Mouse (Mus musculus) forebrain, embryonic 12.5 days (tissue): ENCODE measurements around the gene Tmem200b. TPM values are rescaled to one million over a fixed set of nuclear protein-coding genes. Genes with fewer than 3 reads are reported as not detected.

ENCODE experiments used
- ATAC-seq: fragments of 200-750 bp; cut with Nextera tagmentation; 2 replicates; pipeline ENCODE4 v1.8.0; 2017; ENCODE audit warnings: moderate TSS enrichment; ENCODE audit not compliant: low FRiP score
- H3K27ac ChIP-seq: fragments of 300-500 bp; sonication (generic); 2 replicates; pipeline ENCODE4 v1.5.1; 2016; ENCODE audit warnings: mild to moderate bottlenecking
- H3K27me3 ChIP-seq: fragments of 300-500 bp; sonication (generic); 2 replicates; pipeline ENCODE4 v1.6.1; 2016; ENCODE audit warnings: mild to moderate bottlenecking
- H3K36me3 ChIP-seq: fragments of 300-500 bp; sonication (generic); replicated peaks from 2 replicates; pipeline ENCODE4 v1.6.1; 2016; ENCODE audit warnings: mild to moderate bottlenecking
- H3K4me1 ChIP-seq: fragments of 300-500 bp; sonication (generic); 2 replicates; pipeline ENCODE4 v1.6.1; 2016
- H3K4me2 ChIP-seq: fragments of 300-500 bp; sonication (generic); 2 replicates; pipeline ENCODE4 v1.6.1; 2016; ENCODE audit warnings: mild to moderate bottlenecking, moderate library complexity
- H3K4me3 ChIP-seq: fragments of 300-500 bp; sonication (generic); replicated peaks from 2 replicates; pipeline ENCODE4 v1.5.1; 2016; ENCODE audit warnings: mild to moderate bottlenecking
- H3K9ac ChIP-seq: fragments of 300-500 bp; sonication (generic); 2 replicates; pipeline ENCODE4 v1.6.1; 2016; ENCODE audit warnings: mild to moderate bottlenecking
- H3K9me3 ChIP-seq: fragments of 300-500 bp; sonication (generic); 2 replicates; pipeline ENCODE4 v1.6.1; 2016
- WGBS: fragments of 180-500 bp; shearing (Covaris S2); methylation state at CpG from one replicate; pipeline ENCODE4 v1.1.7; 2016; 5-methylcytosine and 5-hydroxymethylcytosine counted together
- polyA plus RNA-seq: library from polyadenylated mRNA; unstranded; fragments of >200 nt; fragmentation: Nextera tagmentation; extraction: Ambion mirVana; gene quantifications from 2 replicates; pipeline ENCODE4 v1.2.1, GENCODE M21; 2016

Gene Tmem200b
- polyA plus RNA-seq, 1 experiment from 2014 or later = 0.50 TPM

DNA sequence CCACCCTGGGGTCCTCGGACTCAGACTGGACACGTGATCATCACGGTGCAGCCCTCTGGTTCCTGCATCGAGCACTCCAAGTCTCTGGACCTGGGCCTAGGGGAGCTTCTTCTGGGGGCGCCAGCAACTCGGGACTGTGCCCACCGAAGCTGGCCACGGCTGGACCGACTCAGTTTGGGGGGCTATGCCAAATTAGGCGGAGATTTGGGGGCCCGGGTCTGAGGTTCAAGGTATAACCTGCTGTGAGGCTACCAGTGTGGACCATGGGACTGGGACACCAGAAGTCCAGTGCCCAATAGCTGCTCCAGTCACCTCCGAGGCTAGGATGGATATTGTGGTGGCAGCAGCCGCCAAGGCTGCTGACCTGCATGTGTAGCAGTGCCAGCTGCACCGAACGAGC is 833 bp downstream of the Tmem200b start:
- WGBS = 59% methylated on average over 15 of the region's 15 CpGs
- H3K27ac ChIP-seq = no peak overlapping the region
- peak overlapping the region; percentile 56; the same call in 1 of the 2 replicates for H3K9ac ChIP-seq
- peaks cover 37% of the 10 kb centered on the region for H3K36me3 ChIP-seq
- H3K9me3 ChIP-seq = no peaks in the 10 kb centered on the region; the same call in 1 of the 2 replicates
- peak overlapping the region; percentile 49 for H3K4me3 ChIP-seq
- H3K4me2 ChIP-seq = peak overlapping the region; percentile 74
- H3K27me3 ChIP-seq = peaks cover 80% of the 10 kb centered on the region
- peaks cover 46% of the 10 kb centered on the region for H3K4me1 ChIP-seq
- ATAC-seq = no peak

DNA sequence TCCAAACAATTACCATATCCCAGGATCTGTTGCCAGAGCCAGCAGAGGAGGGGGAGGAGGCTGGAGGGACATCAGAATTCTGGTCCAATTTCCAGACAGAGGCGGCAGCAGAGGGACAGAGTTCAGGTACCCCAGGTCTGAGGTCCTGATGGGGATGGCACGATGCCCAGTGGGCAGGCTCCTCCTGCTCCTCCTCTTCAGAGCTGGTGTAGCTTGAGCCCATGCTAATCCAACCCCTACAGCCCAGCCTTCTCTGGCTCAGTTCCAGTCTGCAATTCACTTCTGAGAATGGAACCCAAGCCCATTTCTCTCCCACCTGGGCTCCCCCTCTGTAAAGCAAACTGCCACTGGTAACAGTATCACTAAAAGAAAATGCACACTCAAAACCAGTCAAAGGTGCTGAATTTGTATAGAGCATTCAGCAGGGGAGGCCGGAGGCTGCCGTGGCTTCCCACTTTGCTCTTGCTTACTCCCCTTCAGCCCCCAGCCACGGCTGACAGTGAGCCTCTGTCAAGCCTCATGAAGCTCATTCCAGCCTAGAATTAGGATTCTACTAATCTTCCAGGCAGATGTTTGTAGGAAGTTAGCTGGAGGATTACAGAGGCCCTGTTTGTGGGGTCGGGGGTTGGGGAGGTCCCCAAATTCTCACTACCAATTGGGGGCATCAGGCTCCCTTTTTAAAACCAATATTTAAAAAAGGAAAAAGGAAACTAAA is 2.7 kb downstream of the Tmem200b start:
- ATAC-seq = no peak
- H3K4me2 ChIP-seq = no peak overlapping the region
- no peak overlapping the region for H3K9ac ChIP-seq
- H3K9me3 ChIP-seq = no peaks in the 10 kb centered on the region; the same call in 1 of the 2 replicates
- H3K36me3 ChIP-seq = peaks cover 54% of the 10 kb centered on the region
- no peak overlapping the region for H3K27ac ChIP-seq
- WGBS = 64% methylated on average over 6 of the region's 6 CpGs
- peaks cover 61% of the 10 kb centered on the region for H3K27me3 ChIP-seq
- H3K4me3 ChIP-seq = no peak overlapping the region
- peaks cover 44% of the 10 kb centered on the region for H3K4me1 ChIP-seq

DNA sequence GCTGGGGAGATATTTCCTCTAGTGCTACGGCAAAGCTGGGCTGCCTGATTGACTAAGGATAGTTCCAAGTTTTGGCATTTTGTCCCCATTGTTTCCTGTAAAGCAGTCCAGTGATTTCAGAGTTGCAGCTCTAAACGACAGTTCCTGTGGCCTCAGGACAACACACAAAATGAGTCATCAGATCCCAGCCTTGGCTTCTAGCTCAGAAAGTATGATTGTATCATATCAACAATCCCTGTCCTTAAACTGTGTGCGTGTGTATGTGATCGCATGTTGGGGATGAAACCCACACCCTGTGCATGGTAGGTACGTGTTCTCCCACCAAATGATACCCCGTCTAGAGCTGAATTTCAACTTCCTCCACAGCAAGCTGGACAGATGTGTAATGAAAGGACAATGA is 7.6 kb downstream of the Tmem200b start:
- Histone ChIP-seq H3K9ac (no peak overlapping the region), H3K4me2 (no peak overlapping the region), H3K9me3 (no peaks in the 10 kb centered on the region), H3K36me3 (peaks cover 90% of the 10 kb centered on the region), H3K4me1 (peaks cover 8% of the 10 kb centered on the region; the same call in 1 of the 2 replicates), H3K4me3 (no peak overlapping the region), H3K27ac (no peak overlapping the region), H3K27me3 (peaks cover 12% of the 10 kb centered on the region)
- no peak for ATAC-seq
- WGBS = 87% methylated on average over 6 of the region's 6 CpGs

DNA sequence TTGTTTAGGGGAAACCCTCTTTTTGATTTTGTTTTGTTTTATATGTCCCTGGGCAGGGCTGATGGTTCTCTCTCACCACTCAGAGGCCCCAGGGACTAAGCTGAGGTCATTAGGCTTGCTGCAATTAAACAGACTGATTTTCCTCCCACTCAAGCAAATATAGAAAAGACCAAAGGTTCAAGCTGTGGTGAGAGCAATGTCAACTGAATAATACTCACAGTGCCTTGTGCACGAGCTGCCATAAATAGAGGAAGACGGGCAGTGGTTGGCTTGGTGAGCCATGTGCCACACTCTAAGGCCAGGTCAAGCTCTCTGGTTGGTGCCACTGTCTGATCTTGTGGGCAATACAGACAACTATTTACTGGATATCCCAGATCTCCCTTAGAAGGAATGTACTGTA is 17.9 kb downstream of the Tmem200b start:
- Histone ChIP-seq H3K36me3 (peaks cover 40% of the 10 kb centered on the region), H3K4me1 (no peaks in the 10 kb centered on the region), H3K27ac (no peak overlapping the region), H3K4me3 (no peak overlapping the region), H3K9ac (no peak overlapping the region), H3K27me3 (no peaks in the 10 kb centered on the region), H3K9me3 (no peaks in the 10 kb centered on the region), H3K4me2 (no peak overlapping the region)
- whole genome bisulfite sequencing = 81% methylated on average over 2 of the region's 2 CpGs
- ATAC-seq = no peak

DNA sequence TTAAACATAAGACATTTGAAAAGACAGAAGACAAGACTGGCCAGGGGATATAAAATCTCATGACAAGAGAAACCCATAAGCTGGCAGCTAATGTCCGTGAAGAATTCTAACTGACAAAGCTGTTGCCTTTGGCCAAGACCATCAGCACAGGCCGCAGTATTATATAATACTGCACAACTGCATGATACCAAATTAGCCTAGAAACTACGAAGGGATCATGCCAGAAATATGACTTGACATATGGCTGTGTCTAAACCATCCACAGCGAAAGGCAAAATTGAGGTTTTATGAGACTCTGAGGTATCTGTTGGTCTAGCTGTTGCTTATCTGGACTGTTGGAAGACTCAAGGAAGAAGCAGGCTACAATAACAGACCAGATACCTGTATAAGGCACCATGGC is 19.3 kb downstream of the Tmem200b start:
- Histone ChIP-seq H3K4me1 (no peaks in the 10 kb centered on the region), H3K27me3 (no peaks in the 10 kb centered on the region), H3K36me3 (peaks cover 26% of the 10 kb centered on the region), H3K4me3 (no peak overlapping the region), H3K9me3 (no peaks in the 10 kb centered on the region), H3K27ac (no peak overlapping the region), H3K4me2 (no peak overlapping the region), H3K9ac (no peak overlapping the region)
- ATAC-seq = no peak
- WGBS = 98% methylated on average over 4 of the region's 4 CpGs

DNA sequence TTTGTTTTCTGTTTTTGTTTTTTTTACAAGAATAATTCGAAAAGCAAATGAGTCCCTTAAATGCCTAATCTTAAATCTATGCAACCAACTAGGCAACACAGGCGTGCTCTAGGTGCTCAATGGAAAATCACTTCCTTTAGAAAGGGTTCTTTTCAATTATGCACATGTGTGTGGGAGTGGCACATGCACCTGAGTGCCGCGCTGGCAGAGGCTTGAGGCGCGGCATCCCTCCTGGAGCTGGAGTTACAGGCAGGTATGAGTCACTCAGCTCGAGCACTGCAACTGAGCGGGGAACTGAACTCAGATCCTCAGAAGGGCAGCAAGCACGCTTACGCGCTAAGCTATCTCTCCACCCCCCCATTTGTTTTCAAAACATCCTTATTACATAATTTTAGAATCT is 26.3 kb downstream of the Tmem200b start:
- Histone ChIP-seq H3K4me1 (peaks cover 26% of the 10 kb centered on the region), H3K4me3 (no peak overlapping the region), H3K9ac (no peak overlapping the region), H3K4me2 (no peak overlapping the region), H3K36me3 (peaks cover 14% of the 10 kb centered on the region), H3K27ac (no peak overlapping the region), H3K27me3 (no peaks in the 10 kb centered on the region), H3K9me3 (no peaks in the 10 kb centered on the region)
- no peak for ATAC-seq
- WGBS = 90% methylated on average over 11 of the region's 11 CpGs

DNA sequence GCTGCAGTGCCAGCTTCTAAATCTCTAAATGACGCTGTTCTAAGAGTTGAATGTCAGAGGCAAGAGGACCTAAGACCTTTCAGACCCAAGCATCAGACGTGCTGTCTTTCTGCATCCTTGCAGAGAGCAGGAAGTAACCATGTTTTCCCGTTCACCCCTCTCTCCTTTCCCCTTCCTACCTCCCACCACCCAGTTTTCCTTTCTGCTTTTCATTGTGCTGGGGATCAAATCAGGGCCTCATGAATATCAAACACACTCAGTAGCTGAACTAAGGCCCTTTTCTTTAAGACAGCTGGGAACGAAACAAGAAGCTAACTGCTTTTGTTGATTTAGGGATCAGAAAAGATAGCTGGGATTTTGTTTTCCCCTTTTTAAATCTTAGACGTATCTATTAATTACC is 28.3 kb downstream of the Tmem200b start:
- Histone ChIP-seq H3K36me3 (peaks cover 21% of the 10 kb centered on the region), H3K4me2 (no peak overlapping the region), H3K9me3 (no peaks in the 10 kb centered on the region), H3K4me3 (no peak overlapping the region), H3K27me3 (no peaks in the 10 kb centered on the region), H3K27ac (no peak overlapping the region), H3K9ac (no peak overlapping the region), H3K4me1 (peaks cover 26% of the 10 kb centered on the region)
- 14% methylated on average over 5 of the region's 5 CpGs for WGBS
- ATAC-seq = no peak

DNA sequence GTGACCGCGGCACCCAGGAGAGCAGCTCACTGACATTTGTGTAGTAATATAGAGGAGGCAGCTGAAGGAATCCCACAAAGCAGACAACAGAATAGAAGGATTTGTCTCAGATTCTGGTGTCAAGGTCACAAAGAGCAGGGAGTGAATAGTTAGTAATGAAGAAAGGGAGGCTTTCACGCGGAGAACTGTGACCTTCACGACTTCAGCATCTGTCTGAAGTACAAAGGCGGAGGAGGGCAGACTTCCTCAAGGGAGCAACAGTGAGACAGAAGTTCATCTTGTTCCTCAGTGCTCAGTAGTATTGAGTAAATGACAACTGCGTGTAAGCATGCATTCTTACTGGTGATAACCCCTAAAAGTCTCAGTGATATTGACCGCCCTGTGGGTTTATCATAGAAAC is 29.1 kb downstream of the Tmem200b start:
- H3K9me3 ChIP-seq = no peaks in the 10 kb centered on the region
- H3K9ac ChIP-seq = 0 out of 2 replicates have a peak overlapping the region, but pooled peaks have one; percentile 30
- H3K27ac ChIP-seq = no peak overlapping the region
- no peak overlapping the region for H3K4me2 ChIP-seq
- H3K36me3 ChIP-seq = peaks cover 27% of the 10 kb centered on the region
- no peak for ATAC-seq
- WGBS = 49% methylated on average over 8 of the region's 8 CpGs
- no peaks in the 10 kb centered on the region for H3K27me3 ChIP-seq
- peaks cover 26% of the 10 kb centered on the region for H3K4me1 ChIP-seq
- H3K4me3 ChIP-seq = no peak overlapping the region

DNA sequence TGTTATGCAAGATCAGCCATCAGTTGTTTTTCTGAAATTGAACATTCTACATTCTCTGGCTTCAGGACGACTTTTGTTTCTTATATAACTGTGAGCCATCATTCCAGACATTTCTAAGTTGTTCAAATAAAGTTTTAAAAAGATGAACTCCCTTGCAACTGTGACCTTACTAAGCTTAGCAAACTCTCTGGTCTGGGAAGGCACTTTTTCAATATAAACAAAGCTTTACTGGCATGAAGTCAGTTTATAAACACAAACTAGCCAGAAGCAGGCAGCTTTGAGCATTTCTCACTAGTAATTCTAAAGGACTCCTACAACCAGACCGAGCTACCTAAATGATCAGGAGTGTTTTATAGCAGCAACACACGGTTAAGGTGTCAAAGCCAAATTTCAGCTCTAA is 35.6 kb downstream of the Tmem200b start:
- ATAC-seq = no peak
- Histone ChIP-seq H3K4me1 (no peaks in the 10 kb centered on the region), H3K4me3 (no peak overlapping the region), H3K4me2 (no peak overlapping the region), H3K36me3 (peaks cover 46% of the 10 kb centered on the region), H3K9me3 (no peaks in the 10 kb centered on the region), H3K27ac (no peak overlapping the region), H3K27me3 (no peaks in the 10 kb centered on the region), H3K9ac (no peak overlapping the region)
- 87% methylated on average over 3 of the region's 3 CpGs for WGBS

DNA sequence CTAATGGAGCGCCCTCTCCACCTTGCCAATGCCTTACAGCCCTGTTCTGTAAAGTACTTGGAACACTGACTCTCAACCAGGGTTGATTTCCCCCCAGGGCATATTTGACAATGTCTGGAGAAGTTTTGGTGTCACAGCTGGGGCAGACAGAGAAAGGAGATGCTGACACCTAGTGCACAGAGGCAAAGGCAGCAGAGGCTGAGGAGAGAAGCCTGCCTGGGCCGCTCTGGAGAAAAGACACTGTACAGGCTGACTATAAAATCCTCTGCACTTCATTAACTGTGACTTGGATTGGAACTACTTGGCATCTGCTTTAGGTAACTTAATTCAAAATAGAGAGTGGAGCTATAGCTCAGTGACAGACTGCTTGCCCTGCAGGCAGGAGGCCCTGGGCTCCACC is 47.3 kb downstream of the Tmem200b start:
- Histone ChIP-seq H3K27me3 (no peaks in the 10 kb centered on the region), H3K4me3 (no peak overlapping the region), H3K27ac (no peak overlapping the region), H3K36me3 (peaks cover 75% of the 10 kb centered on the region), H3K4me2 (no peak overlapping the region), H3K9ac (no peak overlapping the region), H3K4me1 (no peaks in the 10 kb centered on the region), H3K9me3 (no peaks in the 10 kb centered on the region)
- 92% methylated on average over 2 of the region's 2 CpGs for WGBS
- ATAC-seq = no peak

DNA sequence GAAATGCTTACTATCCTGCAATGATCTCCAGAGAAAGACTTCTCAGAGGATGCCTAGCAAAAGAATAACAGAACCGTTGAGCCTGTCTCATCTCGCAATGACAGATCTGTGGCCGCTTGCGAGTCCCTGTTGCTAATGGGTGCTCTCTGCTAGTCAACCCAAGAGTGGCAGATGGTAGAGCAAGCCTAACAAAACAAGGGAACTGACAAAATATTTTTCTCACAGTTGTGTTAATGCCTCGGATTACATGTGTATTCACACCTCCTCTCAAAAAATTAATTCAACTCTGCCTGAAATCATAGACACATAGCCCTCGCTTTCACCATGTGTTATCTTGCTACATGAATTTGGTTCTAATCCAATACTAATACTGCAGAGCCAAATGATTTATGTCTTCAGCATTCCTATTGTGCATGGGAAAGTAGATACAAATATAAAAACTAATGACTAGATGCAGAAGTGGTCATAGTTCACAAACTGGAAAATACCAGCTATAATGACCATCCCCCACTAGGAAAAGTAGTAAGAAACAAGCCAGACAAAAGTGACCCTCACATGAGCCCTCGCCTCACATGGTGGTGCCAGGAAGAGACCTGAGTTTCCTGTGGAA is 48.8 kb downstream of the Tmem200b start:
- Histone ChIP-seq H3K9me3 (no peaks in the 10 kb centered on the region), H3K36me3 (peaks cover 79% of the 10 kb centered on the region), H3K27me3 (no peaks in the 10 kb centered on the region), H3K4me2 (no peak overlapping the region), H3K27ac (no peak overlapping the region), H3K4me1 (no peaks in the 10 kb centered on the region), H3K9ac (no peak overlapping the region), H3K4me3 (no peak overlapping the region)
- ATAC-seq = no peak
- 84% methylated on average over 7 of the region's 7 CpGs for WGBS
